Mouse (Mus musculus): Measurements from ENCODE around the gene St8sia4. TPM values are rescaled to one million over a fixed set of nuclear protein-coding genes. Genes with fewer than 3 reads are reported as not detected.
A peak's percentile ranks its signal among the peaks of the same experiment; 100 is the strongest.

Gene St8sia4
- polyA plus RNA-seq, 1 experiment = 86.3 TPM

DNA sequence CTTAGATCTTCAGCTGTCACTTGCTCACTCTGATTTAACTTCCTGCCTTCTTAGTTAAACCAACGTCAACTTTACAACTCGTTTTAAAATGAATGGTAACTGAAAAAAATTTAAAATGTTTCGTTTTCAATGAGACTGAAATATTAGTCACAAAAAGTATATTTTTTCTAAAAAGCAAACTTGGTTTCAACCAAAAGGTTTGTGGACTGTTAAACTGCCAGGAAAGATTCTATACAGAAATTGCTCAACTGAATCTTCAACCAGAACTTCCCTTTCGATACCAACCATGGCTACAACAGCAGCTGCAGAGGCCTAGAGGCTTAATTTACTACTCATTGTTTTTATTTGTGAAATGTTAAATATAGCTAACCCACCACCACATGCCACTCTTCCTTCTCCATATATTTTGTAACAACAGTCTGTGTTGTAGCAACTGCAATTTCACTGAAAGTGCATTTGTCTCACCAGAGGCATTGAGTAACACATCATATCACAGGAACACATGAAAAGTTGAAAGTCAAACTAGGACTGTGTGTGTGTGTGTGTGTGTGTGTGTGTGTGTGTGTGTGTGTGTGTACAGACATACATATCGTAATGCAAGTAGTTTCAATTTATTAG is 10.2 kb downstream of the St8sia4 start:
- Histone ChIP-seq H3K4me3 (ENCODE audit: insufficient read depth, low read length) (no peak overlapping the region), H3K4me1 (ENCODE audit: control insufficient read depth, insufficient read depth, low read length) (peaks cover 14% of the 10 kb centered on the region), H3K27ac (ENCODE audit: insufficient read depth, low read depth, low read length) (peak overlapping the region; percentile 68)
- TF ChIP-seq POLR2A (IDR thresholded peaks at IDR 0.05; ENCODE audit: borderline replicate concordance, low read depth, low read length) (no peak), CTCF (IDR thresholded peaks at IDR 0.05; ENCODE audit: low read depth, low read length) (no peak)

DNA sequence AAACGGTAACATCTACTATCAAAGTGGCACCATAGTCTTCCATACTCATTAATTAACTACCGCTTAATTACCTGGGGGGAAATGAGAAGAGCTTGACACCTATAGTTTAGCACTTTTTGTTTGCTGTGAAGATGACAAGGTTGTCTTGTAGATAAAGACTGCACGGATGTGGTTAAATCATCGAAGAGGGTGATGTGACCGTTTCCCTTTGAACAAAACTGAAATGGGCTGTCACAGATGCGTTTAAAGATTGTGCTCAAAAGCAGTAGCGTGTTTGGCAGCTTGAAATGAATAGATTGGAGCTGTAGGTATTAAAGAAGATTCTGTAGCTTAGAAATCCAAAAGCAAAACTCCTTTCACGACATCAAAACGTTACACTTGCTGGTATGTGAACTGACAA is 11.8 kb downstream of the St8sia4 start:
- no peak overlapping the region for H3K4me3 ChIP-seq (ENCODE audit: insufficient read depth, low read length)
- TF ChIP-seq POLR2A (IDR thresholded peaks at IDR 0.05; ENCODE audit: borderline replicate concordance, low read depth, low read length) = no peak
- no peak for TF ChIP-seq CTCF (IDR thresholded peaks at IDR 0.05; ENCODE audit: low read depth, low read length)
- peaks cover 11% of the 10 kb centered on the region for H3K4me1 ChIP-seq (ENCODE audit: control insufficient read depth, insufficient read depth, low read length)
- H3K27ac ChIP-seq (ENCODE audit: insufficient read depth, low read depth, low read length) = peak overlapping the region; percentile 19; the same call in 1 of the 2 replicates

DNA sequence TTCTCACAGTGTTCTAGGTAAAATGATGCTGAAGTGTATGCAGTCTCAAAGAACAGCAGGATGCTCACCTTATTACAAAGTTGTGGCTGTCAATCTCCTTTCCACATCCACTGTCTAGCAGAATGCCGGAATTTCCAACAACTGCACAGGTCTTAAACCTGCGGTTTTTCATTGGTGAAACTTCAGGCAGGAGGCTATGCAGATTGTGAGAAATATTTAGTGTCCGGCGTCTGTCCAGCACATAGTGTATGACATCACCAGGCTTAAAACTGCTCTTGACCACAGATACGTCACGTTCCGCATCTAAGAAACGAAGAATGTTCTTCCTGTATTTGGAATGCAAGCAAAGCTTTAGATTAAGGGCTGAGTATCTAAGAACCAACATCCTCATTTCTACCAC is 13.9 kb downstream of the St8sia4 start:
- TF ChIP-seq POLR2A (IDR thresholded peaks at IDR 0.05; ENCODE audit: borderline replicate concordance, low read depth, low read length) (no peak), CTCF (IDR thresholded peaks at IDR 0.05; ENCODE audit: low read depth, low read length) (no peak)
- no peak overlapping the region for H3K27ac ChIP-seq (ENCODE audit: insufficient read depth, low read depth, low read length)
- H3K4me1 ChIP-seq (ENCODE audit: control insufficient read depth, insufficient read depth, low read length) = peaks cover 11% of the 10 kb centered on the region

DNA sequence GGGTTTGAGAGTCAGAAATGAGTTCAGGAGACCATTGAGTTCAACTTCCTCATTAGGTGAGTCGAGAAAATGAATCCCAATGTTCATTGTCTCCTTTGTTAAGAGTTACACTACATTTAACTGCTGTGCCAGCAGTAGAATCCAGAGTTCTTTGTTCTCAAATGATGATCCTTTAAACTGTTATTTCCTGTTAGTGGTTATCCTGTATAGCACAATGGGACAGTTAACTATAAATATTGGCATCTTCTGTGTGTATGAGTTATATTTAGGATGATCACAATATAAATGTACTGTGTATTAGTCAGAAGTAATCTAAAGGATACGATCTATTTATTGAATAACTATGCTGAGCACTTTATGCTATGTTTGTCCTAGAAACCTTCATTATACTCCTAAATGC is 23.1 kb downstream of the St8sia4 start:
- Histone ChIP-seq H3K4me3 (ENCODE audit: insufficient read depth, low read length) (no peak overlapping the region), H3K4me1 (ENCODE audit: control insufficient read depth, insufficient read depth, low read length) (peaks cover 10% of the 10 kb centered on the region), H3K27ac (ENCODE audit: insufficient read depth, low read depth, low read length) (peak overlapping the region; percentile 56)
- TF ChIP-seq CTCF (IDR thresholded peaks at IDR 0.05; ENCODE audit: low read depth, low read length) = no peak
- TF ChIP-seq POLR2A (IDR thresholded peaks at IDR 0.05; ENCODE audit: borderline replicate concordance, low read depth, low read length) = no peak

More for the DNA sequence above, 13.9 kb downstream of the St8sia4 start:
- H3K4me3 ChIP-seq (ENCODE audit: insufficient read depth, low read length) = no peak overlapping the region

DNA sequence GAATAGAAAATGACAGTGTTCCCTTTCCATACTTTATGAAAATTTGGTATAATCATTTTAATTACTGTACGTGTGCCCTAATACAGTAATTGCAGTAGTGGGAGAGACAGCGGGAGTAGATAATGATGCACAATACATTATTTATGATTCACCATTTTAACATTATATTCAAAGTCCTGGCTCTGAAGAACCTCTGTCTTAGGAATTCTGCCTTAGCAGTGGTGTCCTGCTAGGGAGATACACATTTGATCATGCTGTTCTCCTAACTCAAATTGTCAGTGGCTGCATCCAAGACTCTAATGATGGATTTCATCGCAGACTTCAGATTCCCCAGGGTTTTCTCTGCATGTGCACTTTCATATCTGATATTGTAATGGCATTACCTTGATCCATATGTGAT is 28.4 kb downstream of the St8sia4 start:
- TF ChIP-seq POLR2A (IDR thresholded peaks at IDR 0.05; ENCODE audit: borderline replicate concordance, low read depth, low read length) (no peak), CTCF (IDR thresholded peaks at IDR 0.05; ENCODE audit: low read depth, low read length) (no peak)
- peaks cover 5% of the 10 kb centered on the region for H3K4me1 ChIP-seq (ENCODE audit: control insufficient read depth, insufficient read depth, low read length)
- no peak overlapping the region for H3K27ac ChIP-seq (ENCODE audit: insufficient read depth, low read depth, low read length)
- H3K4me3 ChIP-seq (ENCODE audit: insufficient read depth, low read length) = no peak overlapping the region

DNA sequence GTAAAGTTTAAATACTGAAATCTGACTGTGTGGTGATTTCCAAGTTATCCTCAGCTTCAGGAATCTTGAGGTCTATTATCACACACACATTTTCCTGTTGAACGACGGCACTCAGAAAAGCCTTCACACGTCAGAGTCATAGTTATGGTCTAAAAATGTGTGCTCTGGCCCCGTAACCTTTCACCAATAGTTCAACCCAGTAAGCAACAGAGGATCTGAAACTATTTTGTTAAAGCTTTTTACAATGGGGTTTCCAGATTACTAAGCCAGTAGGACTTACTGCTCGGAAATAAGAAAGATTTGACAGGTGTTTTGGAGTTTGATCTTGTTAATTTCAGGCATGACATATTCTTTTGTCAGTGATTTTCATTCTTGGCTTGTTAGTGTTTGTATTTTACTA is 43.0 kb downstream of the St8sia4 start:
- H3K4me3 ChIP-seq (ENCODE audit: insufficient read depth, low read length) = no peak overlapping the region
- H3K27ac ChIP-seq (ENCODE audit: insufficient read depth, low read depth, low read length) = no peak overlapping the region
- no peaks in the 10 kb centered on the region for H3K4me1 ChIP-seq (ENCODE audit: control insufficient read depth, insufficient read depth, low read length)
- TF ChIP-seq POLR2A (IDR thresholded peaks at IDR 0.05; ENCODE audit: borderline replicate concordance, low read depth, low read length) = no peak
- no peak for TF ChIP-seq CTCF (IDR thresholded peaks at IDR 0.05; ENCODE audit: low read depth, low read length)

DNA sequence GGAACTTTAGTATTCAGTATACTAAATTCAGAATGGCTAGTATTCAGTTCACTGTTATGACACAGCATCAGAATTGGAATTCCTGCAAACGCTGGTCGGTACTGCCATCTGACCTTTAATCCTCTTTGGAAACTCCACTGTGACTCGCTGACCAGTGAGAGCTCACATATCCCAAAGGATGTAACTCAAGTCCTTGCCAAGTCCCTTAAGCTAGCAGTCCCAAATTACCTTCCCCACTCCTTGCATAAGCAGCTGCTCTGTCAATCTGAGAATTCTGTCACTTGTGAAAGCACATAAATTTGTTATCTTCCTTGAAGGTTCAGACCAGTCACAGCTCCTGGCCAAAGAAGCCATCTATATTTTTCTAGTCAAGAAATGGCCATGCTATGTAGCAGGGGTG is 48.7 kb downstream of the St8sia4 start:
- H3K27ac ChIP-seq (ENCODE audit: insufficient read depth, low read depth, low read length) = no peak overlapping the region
- TF ChIP-seq POLR2A (IDR thresholded peaks at IDR 0.05; ENCODE audit: borderline replicate concordance, low read depth, low read length) (no peak), CTCF (IDR thresholded peaks at IDR 0.05; ENCODE audit: low read depth, low read length) (no peak)
- no peaks in the 10 kb centered on the region for H3K4me1 ChIP-seq (ENCODE audit: control insufficient read depth, insufficient read depth, low read length)
- no peak overlapping the region for H3K4me3 ChIP-seq (ENCODE audit: insufficient read depth, low read length)

DNA sequence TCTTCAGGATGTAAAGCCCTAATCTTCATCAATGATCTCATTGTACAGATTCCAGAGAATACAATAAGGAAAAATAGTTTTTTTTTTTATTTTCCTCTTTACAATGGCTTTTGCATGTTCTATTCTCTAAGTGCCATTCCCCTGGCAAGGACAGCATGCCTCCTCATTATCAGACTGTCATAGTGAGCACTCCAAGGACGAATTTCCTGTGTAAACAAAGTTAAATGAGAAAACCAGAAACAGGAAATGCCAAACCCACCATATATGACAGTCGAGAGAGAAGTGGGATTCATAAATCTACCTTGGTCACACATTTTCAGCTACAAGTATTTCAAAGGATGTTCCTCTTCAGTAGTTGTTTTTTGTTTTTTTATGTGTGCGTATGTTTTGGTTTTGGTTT is 49.2 kb downstream of the St8sia4 start:
- no peak overlapping the region for H3K4me3 ChIP-seq (ENCODE audit: insufficient read depth, low read length)
- no peaks in the 10 kb centered on the region for H3K4me1 ChIP-seq (ENCODE audit: control insufficient read depth, insufficient read depth, low read length)
- H3K27ac ChIP-seq (ENCODE audit: insufficient read depth, low read depth, low read length) = no peak overlapping the region
- no peak for TF ChIP-seq CTCF (IDR thresholded peaks at IDR 0.05; ENCODE audit: low read depth, low read length)
- TF ChIP-seq POLR2A (IDR thresholded peaks at IDR 0.05; ENCODE audit: borderline replicate concordance, low read depth, low read length) = no peak

DNA sequence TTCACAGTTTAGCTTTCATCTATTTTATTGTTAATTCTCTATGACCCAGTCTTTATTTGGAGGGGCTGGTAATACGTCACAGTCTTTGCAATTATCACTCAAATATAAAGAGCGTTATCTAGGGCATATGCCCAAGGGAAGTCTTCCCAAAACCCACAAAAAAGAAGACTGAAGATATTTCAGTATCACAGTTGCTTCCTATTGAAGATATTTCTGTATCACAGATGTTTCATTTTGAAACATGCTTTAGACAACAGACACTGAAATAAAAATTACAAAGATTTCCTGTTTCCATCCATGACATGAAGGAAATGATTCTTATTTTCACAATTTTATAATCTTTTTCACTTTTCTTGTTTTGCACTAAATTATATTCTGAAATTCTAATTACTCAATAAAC is 57.4 kb downstream of the St8sia4 start:
- no peaks in the 10 kb centered on the region for H3K4me1 ChIP-seq (ENCODE audit: control insufficient read depth, insufficient read depth, low read length)
- no peak for TF ChIP-seq CTCF (IDR thresholded peaks at IDR 0.05; ENCODE audit: low read depth, low read length)
- no peak for TF ChIP-seq POLR2A (IDR thresholded peaks at IDR 0.05; ENCODE audit: borderline replicate concordance, low read depth, low read length)
- no peak overlapping the region for H3K4me3 ChIP-seq (ENCODE audit: insufficient read depth, low read length)
- no peak overlapping the region for H3K27ac ChIP-seq (ENCODE audit: insufficient read depth, low read depth, low read length)

DNA sequence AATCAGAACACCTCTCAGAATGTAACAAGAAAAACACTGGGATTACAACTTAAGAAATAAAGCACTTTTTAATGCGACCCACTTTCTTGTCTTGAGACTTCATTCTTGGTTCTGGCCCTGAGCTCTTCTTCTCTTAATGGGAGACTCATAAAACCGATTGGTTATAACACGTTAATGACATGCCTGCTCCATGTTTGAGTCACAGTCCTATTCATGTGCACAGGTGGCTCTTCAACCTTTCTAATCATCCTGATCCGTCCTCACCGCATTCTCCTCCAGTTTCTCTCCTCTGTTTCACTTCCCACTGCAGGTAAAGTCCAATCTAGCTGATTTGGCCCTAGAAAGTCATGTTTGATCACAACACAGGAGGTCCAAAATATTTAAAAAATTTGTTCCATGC is 58.3 kb downstream of the St8sia4 start:
- H3K4me1 ChIP-seq (ENCODE audit: control insufficient read depth, insufficient read depth, low read length) = peaks cover 2% of the 10 kb centered on the region
- TF ChIP-seq CTCF (IDR thresholded peaks at IDR 0.05; ENCODE audit: low read depth, low read length) (no peak), POLR2A (IDR thresholded peaks at IDR 0.05; ENCODE audit: borderline replicate concordance, low read depth, low read length) (no peak)
- H3K4me3 ChIP-seq (ENCODE audit: insufficient read depth, low read length) = no peak overlapping the region
- no peak overlapping the region for H3K27ac ChIP-seq (ENCODE audit: insufficient read depth, low read depth, low read length)

Data from bone marrow macrophage, adult 2 months (primary cell).